Mouse (Mus musculus) frontal cortex, adult (tissue): ENCODE results near the gene Mttp.

Experiments
- ATAC-seq: cut with Nextera tagmentation; 2 replicates; pipeline ENCODE4 v1.9.2; 2017; ENCODE audit warnings: mild to moderate bottlenecking, moderate library complexity, mixed read lengths; ENCODE audit not compliant: low TSS enrichment

Mttp gene

GRCm38 (mm10) chr3:138053969-138054368, 90.8 kb downstream of the Mttp start:
- peak; percentile 65 for ATAC-seq

- ATAC-seq = no peak
Measured at GRCm38 (mm10) chr3:138051431-138051830, 93.3 kb downstream of the Mttp start.

- no peak for ATAC-seq
Measured at GRCm38 (mm10) chr3:138050772-138051171, 94.0 kb downstream of the Mttp start.

GRCm38 (mm10) chr3:138049555-138049954, 95.2 kb downstream of the Mttp start:
- ATAC-seq = no peak

- no peak for ATAC-seq
Measured at GRCm38 (mm10) chr3:138043316-138043715, 101.5 kb downstream of the Mttp start.

- ATAC-seq = no peak
Measured at GRCm38 (mm10) chr3:138041591-138042301, 103.0 kb downstream of the Mttp start.

- no peak for ATAC-seq
Measured at GRCm38 (mm10) chr3:138040938-138041337, 103.8 kb downstream of the Mttp start.
